Mouse (Mus musculus): ENCODE measurements around the gene Selenos.

- no peak for TF ChIP-seq CTCF (IDR thresholded peaks at IDR 0.05; ENCODE audit: insufficient read depth, low read length)
- no peak for TF ChIP-seq POLR2A (IDR thresholded peaks at IDR 0.05; ENCODE audit: borderline replicate concordance, extremely low read depth, low read depth, low read length)
Measured at GRCm38 (mm10) chr7:66120702-66121396, 41.4 kb downstream of the Selenos start.

All from lung, adult 2 months (tissue).